Mouse (Mus musculus): ENCODE data around the gene Phospho2. TPM values are rescaled to one million over a fixed set of nuclear protein-coding genes. Genes with fewer than 3 reads are reported as not detected.

The Phospho2 gene
- total RNA-seq (2023), result 27.1 TPM

DNA sequence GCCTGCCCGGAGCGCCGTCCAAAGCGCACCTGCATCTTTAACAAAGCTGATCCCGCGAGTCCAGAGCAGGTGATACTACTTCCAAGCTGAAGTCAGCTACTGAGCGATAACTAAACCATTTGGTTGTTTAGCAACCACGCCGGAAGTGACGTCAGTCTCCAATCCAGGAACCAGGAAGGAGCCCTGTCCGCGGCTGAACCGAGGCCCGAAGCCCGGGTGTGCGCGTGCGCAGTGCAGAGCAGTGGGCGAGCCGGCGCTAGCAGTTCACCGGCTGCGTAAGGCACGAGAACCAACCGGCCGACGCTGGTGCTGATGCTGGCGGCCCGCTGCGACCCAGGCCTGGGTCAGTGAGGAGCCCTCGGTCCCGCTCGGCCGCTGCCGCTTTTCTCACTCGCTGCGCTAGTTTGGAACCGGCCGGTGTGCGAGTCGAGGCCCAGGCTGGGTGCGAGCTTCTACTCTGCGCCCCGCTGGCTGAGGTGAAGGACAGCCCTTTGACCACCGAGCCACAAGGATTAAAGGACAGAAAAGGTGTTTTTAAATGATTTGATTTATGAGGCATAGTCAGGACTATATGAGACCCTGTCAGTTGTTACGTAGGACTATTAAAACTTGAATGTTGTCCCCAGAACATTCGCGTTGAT is at the start of gene Phospho2, which contains the start of gene Ccdc173:
Phospho2 (plus strand) TSS at position 195 of the 641 bp plus-strand sequence.
Ccdc173 (minus strand) TSS at position 147 of the 641 bp plus-strand sequence.

DNA sequence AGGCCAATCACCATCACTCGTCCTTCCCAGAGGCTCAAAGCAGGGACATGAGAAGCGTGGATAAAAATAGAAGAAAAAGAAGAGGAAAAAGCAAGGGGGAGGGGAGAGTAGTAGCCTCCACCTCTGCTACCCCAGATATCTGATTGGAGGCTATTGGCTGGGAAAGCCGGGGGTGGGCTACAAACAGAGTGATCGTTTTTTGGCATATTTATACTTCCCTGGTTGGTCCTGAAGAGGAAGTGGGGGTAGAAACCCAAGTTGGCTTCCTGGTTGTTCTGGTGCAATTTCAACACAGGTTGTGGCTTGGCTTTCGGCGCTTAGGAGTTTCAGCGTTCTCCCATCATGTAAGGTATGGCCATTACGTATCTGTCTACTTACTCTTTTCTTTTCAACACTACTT is 32.3 kb downstream of the Phospho2 start, which contains the start of gene Klhl23:
Klhl23 (plus strand) TSS at position 234 of the 400 bp plus-strand sequence.

Other genes with a start within 250 kb of the Phospho2 start
- gene Lrp2, start 203.6 kb upstream of the Phospho2 start, total RNA-seq (2023), result 0.56 TPM
- 1.3 TPM for gene Bbs5, start 142.5 kb upstream of the Phospho2 start, total RNA-seq (2023)
- gene Klhl41, start 119.5 kb upstream of the Phospho2 start, total RNA-seq (2023), result not detected
- 17.1 TPM for gene Fastkd1, start 76.1 kb upstream of the Phospho2 start, total RNA-seq (2023)
- gene Ppig, start 67.1 kb upstream of the Phospho2 start, total RNA-seq (2023), result 97.1 TPM
- gene Ccdc173, start within 50 bp of the Phospho2 start, total RNA-seq (2023), result 2.0 TPM
- gene Klhl23, start 32.3 kb downstream of the Phospho2 start, total RNA-seq (2023), result not detected
- gene Ssb, start 71.9 kb downstream of the Phospho2 start, total RNA-seq (2023), result 176 TPM
- gene Mettl5, start 96.0 kb downstream of the Phospho2 start, total RNA-seq (2023), result 17.4 TPM
- 77.0 TPM for gene Ubr3, start 107.6 kb downstream of the Phospho2 start, total RNA-seq (2023)
- 0.62 TPM for gene Myo3b, start 249.5 kb downstream of the Phospho2 start, total RNA-seq (2023)